Mouse (Mus musculus): ENCODE measurements around the gene Gm9611. TPM values are rescaled to one million over a fixed set of nuclear protein-coding genes. Genes with fewer than 3 reads are reported as not detected.
"Not testable (repeated sequence)": the region's sequence is repeated elsewhere in the genome, so short reads cannot be mapped to it uniquely, and the experiment has no call there.

Gm9611 gene
- polyA plus RNA-seq (2014; fragmentation: Nextera tagmentation; extraction: Ambion mirVana): not detected in 2 replicates

DNA sequence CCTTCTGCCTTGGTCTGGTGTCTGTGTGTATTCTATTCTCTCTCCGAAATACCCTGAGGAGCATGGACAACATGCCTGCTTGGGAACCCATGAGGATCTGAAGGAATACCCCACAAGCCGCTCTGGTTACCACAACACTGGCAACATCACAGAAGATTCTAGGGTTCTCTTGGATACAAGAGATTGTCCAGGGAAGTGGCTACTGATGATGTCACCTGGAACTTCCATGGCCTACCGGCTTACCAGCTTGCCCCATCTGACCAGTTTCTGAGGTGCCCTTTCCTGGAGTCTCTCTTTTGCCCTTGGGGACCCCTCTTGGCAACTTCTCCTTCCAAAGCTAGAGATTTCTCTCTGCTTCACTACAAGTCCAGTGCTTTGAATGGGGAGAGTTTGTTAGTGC, at the start of gene Gm9611:
Gene Gm9611, minus strand, starts transcription at position 101 of the 400 bp plus-strand sequence.
- H3K27me3 ChIP-seq (ENCODE audit: control insufficient read depth, insufficient read depth, low read length); DNase-seq (ENCODE audit: low spot score); H3K4me3 ChIP-seq (ENCODE audit: low read depth, low read length); H3K4me2 ChIP-seq (ENCODE audit: low read depth, low read length, severe bottlenecking); ATAC-seq (replicated peaks; ENCODE audit: low FRiP score); H3K4me1 ChIP-seq (replicated peaks; ENCODE audit: control insufficient read depth, insufficient read depth, low read length); H3K9me3 ChIP-seq (ENCODE audit: control insufficient read depth, low read length); H3K36me3 ChIP-seq (ENCODE audit: control insufficient read depth, insufficient read depth, low read length); H3K27ac ChIP-seq (ENCODE audit: low read depth, low read length); H3K9ac ChIP-seq (ENCODE audit: low read length): not testable (repeated sequence)
- WGBS: 80% methylated on average over 1 of the region's 3 CpGs

DNA sequence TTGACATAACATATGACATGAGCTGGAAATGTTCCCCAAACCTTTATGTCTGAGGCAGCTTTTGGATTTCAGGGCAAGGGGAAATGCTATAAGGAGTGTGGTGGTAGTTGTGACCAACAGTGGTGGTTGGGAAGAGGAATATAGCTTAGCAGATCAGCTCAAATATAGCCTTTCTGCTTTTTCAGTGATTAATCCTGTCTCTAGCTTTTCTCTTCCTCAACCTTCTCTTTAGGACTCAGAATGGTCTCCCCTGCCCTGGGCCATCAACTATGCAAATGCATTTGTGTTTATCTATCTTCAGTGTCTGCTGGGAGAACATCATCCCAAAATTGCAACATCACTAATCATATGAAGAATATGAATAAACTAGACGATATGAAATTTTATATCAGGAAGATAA, 12.8 kb upstream of the Gm9611 start, which contains the start of gene Gm7995:
Gene Gm7995, plus strand, starts transcription at position 301 of the 400 bp plus-strand sequence.
- H3K9me3 ChIP-seq (ENCODE audit: control insufficient read depth, low read length); H3K27ac ChIP-seq (ENCODE audit: low read depth, low read length); H3K27me3 ChIP-seq (ENCODE audit: control insufficient read depth, insufficient read depth, low read length); H3K9ac ChIP-seq (ENCODE audit: low read length); DNase-seq (ENCODE audit: low spot score); H3K4me2 ChIP-seq (ENCODE audit: low read depth, low read length, severe bottlenecking); H3K4me3 ChIP-seq (ENCODE audit: low read depth, low read length); H3K36me3 ChIP-seq (ENCODE audit: control insufficient read depth, insufficient read depth, low read length); H3K4me1 ChIP-seq (replicated peaks; ENCODE audit: control insufficient read depth, insufficient read depth, low read length); ATAC-seq (replicated peaks; ENCODE audit: low FRiP score): not testable (repeated sequence)
- WGBS: no CpG with 5 or more reads among the region's 1 CpGs

DNA sequence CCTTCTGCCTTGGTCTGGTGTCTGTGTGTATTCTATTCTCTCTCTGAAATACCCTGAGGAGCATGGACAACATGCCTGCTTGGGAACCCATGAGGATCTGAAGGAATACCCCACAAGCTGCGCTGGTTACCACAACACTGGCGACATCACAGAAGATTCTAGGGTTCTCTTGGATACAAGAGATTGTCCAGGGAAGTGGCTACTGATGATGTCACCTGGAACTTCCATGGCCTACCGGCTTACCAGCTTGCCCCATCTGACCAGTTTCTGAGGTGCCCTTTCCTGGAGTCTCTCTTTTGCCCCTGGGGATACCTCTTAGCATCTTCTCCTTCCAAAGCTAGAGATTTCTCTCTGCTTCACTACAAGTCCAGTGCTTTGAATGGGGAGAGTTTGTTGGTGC, 37.2 kb downstream of the Gm9611 start, which contains the start of gene Gm17026:
Gene Gm17026, minus strand, starts transcription at position 101 of the 400 bp plus-strand sequence.
- H3K27ac ChIP-seq (ENCODE audit: low read depth, low read length); ATAC-seq (replicated peaks; ENCODE audit: low FRiP score); H3K27me3 ChIP-seq (ENCODE audit: control insufficient read depth, insufficient read depth, low read length); H3K9ac ChIP-seq (ENCODE audit: low read length); H3K4me1 ChIP-seq (replicated peaks; ENCODE audit: control insufficient read depth, insufficient read depth, low read length); H3K36me3 ChIP-seq (ENCODE audit: control insufficient read depth, insufficient read depth, low read length); H3K4me3 ChIP-seq (ENCODE audit: low read depth, low read length); H3K4me2 ChIP-seq (ENCODE audit: low read depth, low read length, severe bottlenecking); DNase-seq (ENCODE audit: low spot score); H3K9me3 ChIP-seq (ENCODE audit: control insufficient read depth, low read length): not testable (repeated sequence)
- no CpG with 5 or more reads among the region's 3 CpGs for WGBS

Small RNAs within 50 kb of the gene (microRNA-seq; reads per million reads assigned to microRNA genes)
- not detected for gene Gm25208 (ENCODE audit: insufficient number of aligned reads)
- gene Gm25892 (ENCODE audit: insufficient number of aligned reads): not detected

Other genes with a start within 250 kb of the Gm9611 start
- not detected in 2 replicates for gene Gm7951, start 180.0 kb downstream of the Gm9611 start, polyA plus RNA-seq (2014; fragmentation: Nextera tagmentation; extraction: Ambion mirVana)
- not detected in 2 replicates for gene Gm17027, start 134.7 kb downstream of the Gm9611 start, polyA plus RNA-seq (2014; fragmentation: Nextera tagmentation; extraction: Ambion mirVana)
- not detected in 2 replicates for gene Gm3573, start 106.6 kb downstream of the Gm9611 start, polyA plus RNA-seq (2014; fragmentation: Nextera tagmentation; extraction: Ambion mirVana)
- not detected in 2 replicates for gene Gm17026, start 37.3 kb downstream of the Gm9611 start, polyA plus RNA-seq (2014; fragmentation: Nextera tagmentation; extraction: Ambion mirVana)
- not detected in 2 replicates for gene Gm7995, start 12.9 kb upstream of the Gm9611 start, polyA plus RNA-seq (2014; fragmentation: Nextera tagmentation; extraction: Ambion mirVana)
- gene Gm8005, start 142.3 kb upstream of the Gm9611 start, polyA plus RNA-seq (2014; fragmentation: Nextera tagmentation; extraction: Ambion mirVana): not detected in 2 replicates
- not detected in 2 replicates for gene Gm8011, start 166.5 kb upstream of the Gm9611 start, polyA plus RNA-seq (2014; fragmentation: Nextera tagmentation; extraction: Ambion mirVana)
- not detected in 2 replicates for gene Gm8020, start 205.0 kb upstream of the Gm9611 start, polyA plus RNA-seq (2014; fragmentation: Nextera tagmentation; extraction: Ambion mirVana)
- not detected in 2 replicates for gene Gm8024, start 226.9 kb upstream of the Gm9611 start, polyA plus RNA-seq (2014; fragmentation: Nextera tagmentation; extraction: Ambion mirVana)

Data from forebrain, embryonic 11.5 days (tissue).